Mouse (Mus musculus): ENCODE measurements around the gene Arhgef3. TPM values are rescaled to one million over a fixed set of nuclear protein-coding genes. Genes with fewer than 3 reads are reported as not detected.

Arhgef3 gene
- total RNA-seq, 4 experiments from 2014 or later = 68.5 to 86.1 (median 79.8) TPM

DNA sequence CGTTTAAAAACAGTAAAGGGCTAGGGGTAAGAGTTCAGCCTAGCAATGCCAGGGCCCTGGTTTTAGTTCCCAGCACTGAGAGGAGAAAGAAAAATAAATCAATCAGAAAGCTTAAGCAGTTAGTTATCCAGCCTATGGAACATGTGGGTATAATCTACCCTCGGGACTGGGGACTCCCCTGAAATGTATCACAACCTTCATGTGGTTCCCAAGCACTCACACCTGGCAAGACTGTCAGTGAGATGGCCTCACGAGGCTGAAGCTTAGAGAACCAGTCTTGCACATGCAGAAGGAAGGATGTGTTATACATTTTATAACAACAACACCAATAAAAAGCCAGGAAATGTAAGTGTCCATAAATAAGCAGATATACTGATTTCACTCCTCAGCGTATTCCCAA is 189.7 kb downstream of the Arhgef3 start:
- DNase-seq (ENCODE audit: low spot score in 2 of 2) = no peak

GRCm38 (mm10) chr14:27308761-27309160 is 194.1 kb downstream of the Arhgef3 start:
- DNase-seq (ENCODE audit: low spot score in 2 of 2) = no peak

DNA sequence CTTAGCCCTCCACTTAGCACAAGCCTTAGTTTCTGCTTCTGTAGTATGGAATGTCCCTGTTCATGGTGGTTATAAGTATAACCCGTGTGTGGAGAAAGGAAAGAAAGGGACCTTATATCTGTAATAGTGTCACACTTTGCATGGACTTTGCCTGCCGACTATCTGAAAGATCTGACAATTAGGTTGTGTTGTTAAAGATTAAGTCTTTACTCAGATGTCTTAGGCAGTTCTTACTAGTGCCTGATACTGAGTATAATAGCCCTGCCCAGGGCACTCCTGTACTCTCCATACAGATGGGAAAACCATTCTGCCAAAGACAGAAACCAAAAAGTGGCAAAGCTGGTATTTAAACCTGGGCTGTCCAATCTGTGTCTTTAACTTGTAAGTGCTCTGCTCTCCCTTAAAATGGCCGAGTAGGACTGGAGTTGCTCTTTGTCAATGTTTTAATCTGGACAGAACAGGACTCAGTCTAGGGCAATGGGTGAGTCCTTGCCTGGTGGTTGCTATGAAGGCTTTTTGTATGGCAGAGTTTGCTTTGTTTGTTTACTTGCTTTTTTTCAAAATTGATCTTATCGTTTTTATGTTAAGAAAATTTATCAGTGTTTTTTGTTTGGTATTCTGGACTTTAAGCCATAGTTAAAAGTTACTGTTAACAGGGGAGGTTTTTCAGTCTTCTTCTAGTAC is 196.0 kb downstream of the Arhgef3 start:
- DNase-seq (ENCODE audit: low spot score in 2 of 2) = no peak

DNA sequence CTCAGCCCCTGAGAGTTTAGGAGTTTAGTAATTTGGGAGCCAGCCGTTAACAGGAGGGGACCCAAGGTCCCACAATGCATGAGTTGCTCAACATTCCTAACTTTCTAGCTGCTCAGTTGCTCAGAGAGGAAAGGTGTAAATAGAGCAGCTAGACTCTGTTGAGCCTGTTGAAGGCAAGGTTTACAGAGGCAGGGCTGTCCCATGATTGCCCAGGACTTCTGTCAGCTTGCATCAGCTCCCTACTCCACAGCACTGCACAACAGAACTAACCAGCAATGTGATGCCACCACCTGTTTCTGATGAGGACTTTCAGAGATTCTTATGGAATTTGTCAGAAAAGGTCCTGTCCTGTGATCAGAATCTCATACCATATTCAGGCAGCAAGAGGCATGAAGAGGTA is 197.7 kb downstream of the Arhgef3 start:
- DNase-seq (ENCODE audit: low spot score in 2 of 2) = no peak

DNA sequence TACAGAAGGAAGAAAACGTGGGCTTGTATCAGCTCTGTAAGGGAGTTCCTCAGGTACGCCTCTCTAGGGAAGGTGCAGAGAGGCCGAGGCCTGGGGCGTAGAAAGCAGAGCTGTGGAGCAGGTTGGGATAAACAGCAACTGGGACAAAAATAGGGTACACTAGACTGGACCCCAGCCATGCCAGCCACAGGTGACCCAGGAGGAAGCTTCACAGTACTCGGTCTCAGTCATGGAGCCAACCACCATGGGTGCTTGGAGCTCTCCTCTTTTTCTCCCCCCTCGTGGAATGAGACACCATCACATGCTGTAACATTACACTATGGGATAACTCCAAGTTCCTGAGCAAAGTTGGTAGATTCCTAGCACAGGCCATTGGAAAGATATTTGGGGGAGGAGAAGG is 201.0 kb downstream of the Arhgef3 start:
- DNase-seq (ENCODE audit: low spot score in 2 of 2) = no peak

- DNase-seq (ENCODE audit: low spot score in 2 of 2) = no peak
Observed at GRCm38 (mm10) chr14:27317146-27317545, 202.4 kb downstream of the Arhgef3 start.

GRCm38 (mm10) chr14:27319386-27319785 is 204.7 kb downstream of the Arhgef3 start:
- no peak for DNase-seq (ENCODE audit: low spot score in 2 of 2)

GRCm38 (mm10) chr14:27322041-27322440 is 207.3 kb downstream of the Arhgef3 start:
- DNase-seq (ENCODE audit: low spot score in 2 of 2) = no peak

DNA sequence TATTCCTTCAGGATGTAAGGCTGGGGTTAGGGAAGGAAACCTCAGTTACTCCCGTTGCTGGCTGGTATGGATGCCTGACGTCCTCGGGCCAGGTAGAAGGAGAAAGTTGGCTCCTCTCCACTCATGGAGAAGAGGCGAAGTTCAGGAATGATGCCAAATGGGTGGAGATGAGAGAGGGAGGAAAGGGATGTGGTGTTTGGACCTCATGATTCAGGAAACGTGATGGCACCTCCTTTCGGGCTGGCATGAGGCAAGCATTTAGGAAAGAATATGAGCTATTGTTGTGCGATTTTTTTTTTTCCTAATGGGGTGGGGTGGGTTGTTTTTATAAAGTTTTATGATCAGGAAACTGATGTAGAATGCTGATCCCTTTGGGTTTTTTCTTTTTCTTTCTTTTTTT is 210.0 kb downstream of the Arhgef3 start:
- no peak for DNase-seq (ENCODE audit: low spot score in 2 of 2)

GRCm38 (mm10) chr14:27325537-27325936 is 210.8 kb downstream of the Arhgef3 start:
- no peak for DNase-seq (ENCODE audit: low spot score in 2 of 2)

- DNase-seq (ENCODE audit: low spot score in 2 of 2) = no peak
Observed at GRCm38 (mm10) chr14:27327862-27328261, 213.2 kb downstream of the Arhgef3 start.

DNA sequence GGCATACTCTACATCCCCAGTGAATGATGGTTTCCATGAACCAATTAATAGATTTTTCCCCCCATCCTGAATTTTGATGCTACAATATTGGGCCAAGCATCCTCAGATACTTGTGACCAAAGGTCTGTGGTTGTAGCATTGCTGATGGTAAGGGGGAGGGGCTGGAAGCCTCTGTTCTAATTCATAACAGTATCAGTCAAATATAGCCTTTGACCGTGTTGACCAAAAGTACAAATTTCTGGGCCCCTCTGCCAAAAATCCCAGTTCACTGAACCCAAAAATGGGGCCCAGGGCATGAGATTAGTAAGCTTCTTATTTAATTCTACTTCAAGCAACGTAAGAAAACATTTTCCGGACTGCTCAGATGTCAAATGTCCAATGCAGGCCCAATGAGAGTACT is 214.3 kb downstream of the Arhgef3 start:
- no peak for DNase-seq (ENCODE audit: low spot score in 2 of 2)

- DNase-seq (ENCODE audit: low spot score in 2 of 2) = no peak
Observed at GRCm38 (mm10) chr14:27331490-27332035, 216.9 kb downstream of the Arhgef3 start.

- no peak for DNase-seq (ENCODE audit: low spot score in 2 of 2)
Observed at GRCm38 (mm10) chr14:27332359-27332987, 217.8 kb downstream of the Arhgef3 start.

DNA sequence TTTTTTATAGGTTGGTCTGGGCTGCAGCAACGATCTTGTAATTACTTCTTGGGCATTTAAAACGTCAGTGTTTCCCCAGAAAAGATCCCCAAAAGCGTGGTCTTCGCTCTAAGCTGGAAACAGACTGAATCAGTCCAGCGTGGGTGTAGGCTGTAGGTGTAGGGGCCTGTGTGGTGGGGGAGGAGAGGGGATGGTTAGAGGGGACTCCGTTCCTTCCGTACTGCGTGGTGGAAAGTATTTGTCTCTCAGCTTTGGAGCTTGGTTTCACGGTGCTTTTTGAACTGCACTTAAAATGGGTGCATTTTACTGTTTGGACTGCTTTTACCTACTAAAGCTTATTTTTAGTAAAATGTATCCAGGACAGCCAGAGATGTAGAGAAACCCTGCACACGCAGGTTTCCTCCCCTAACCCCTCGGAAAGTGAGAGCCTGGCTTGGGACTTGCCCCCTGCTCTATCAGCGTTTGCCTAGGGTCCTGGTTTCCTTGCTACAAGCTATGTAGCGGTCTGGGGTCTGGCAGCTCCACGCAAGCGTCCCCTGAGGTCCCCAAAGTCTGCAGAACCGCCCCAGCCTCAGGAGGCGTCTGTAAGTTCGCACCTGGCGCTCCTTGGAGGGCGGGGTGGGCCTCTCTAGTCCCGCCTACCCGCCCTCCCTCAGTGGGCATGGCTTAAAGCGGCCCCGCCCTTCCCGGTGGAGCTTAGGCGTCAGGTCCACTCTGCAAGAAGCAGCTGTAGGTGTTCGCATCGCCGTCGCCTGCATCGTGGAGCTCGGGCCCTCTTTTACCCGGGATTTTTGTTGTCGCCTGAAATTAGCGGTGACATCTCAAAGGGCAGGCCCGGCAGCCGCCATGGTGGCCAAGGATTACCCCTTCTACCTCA is 220.9 kb downstream of the Arhgef3 start:
- DNase-seq (ENCODE audit: low spot score in 2 of 2) = peak; percentile 79 to 82

- peak in 1 of 2 experiments; percentile 28 for DNase-seq (ENCODE audit: low spot score in 2 of 2)
Observed at GRCm38 (mm10) chr14:27336208-27337114, 221.8 kb downstream of the Arhgef3 start.

GRCm38 (mm10) chr14:27337156-27337555 is 222.5 kb downstream of the Arhgef3 start:
- DNase-seq (ENCODE audit: low spot score in 2 of 2) = no peak

DNA sequence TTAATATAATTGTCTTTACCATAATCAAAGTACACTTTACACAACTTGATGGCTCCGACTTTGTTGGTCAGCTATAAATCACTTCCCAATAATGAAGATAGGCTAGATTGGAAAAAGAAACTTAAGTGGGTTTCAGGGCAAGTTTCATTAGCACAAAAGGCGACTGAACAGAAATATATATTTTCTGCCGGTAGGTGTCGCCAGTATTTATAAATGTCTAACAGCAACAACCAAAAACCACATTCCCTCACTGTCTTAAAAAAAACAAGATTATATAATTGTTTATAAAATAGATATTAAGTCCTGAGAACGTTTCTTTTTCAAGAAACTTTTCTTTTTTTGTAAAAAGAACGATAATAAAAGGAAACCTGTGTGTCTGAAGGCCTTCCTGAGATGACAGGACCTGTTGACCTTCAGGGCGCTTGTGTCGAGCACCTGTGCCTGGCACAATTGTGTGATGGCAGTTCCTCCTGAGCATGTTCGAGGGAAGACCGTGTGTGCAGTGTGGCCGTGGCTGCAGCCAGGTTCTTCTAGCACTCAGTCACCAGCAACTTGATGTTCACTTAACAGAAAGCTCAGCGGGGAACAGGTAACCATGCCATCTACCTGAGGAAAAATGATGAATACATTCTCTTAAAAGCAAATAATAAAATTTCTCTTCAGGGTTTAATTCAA is 223.5 kb downstream of the Arhgef3 start:
- peak in 1 of 2 experiments; percentile 34 for DNase-seq (ENCODE audit: low spot score in 2 of 2)

- DNase-seq (ENCODE audit: low spot score in 2 of 2) = no peak
Observed at GRCm38 (mm10) chr14:27340682-27341415, 226.2 kb downstream of the Arhgef3 start.

DNA sequence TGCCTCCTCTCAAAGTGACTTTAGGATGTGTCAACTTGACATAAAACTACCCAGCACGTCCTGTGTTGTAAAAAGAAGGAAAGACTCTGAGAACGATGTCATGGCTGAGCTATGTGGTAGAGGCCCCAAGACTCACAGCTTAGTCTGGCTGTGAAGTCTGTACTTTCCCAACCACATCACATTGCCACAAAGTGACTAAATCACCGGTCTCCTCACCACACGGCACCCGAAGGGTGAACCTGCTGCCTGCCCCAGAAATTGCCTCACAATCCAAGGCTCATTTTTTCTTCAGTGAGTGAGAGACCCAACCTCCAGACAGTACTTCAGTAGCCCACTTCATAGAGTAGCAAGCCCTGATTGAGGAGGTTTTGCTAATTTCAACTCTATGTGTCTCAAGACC is 226.8 kb downstream of the Arhgef3 start:
- DNase-seq (ENCODE audit: low spot score in 2 of 2) = no peak
